Comparison of ENCODE assay signal across 14 mouse cellular contexts in genomic region chr14:31171386-31171785, GRCm38 (mm10). TPM values are rescaled to one million over a fixed set of nuclear protein-coding genes. Genes with fewer than 3 reads are reported as not detected.
DNase-seq lines count a peak whose midpoint lies in the region; ATAC-seq and TF ChIP-seq lines count a peak whose summit lies in the region.
"Had no signal": no experiment of that assay in that cellular context is flagged by ENCODE, and none has a peak within 500 bp of the region (broad histone marks: within the 10 kb centered on the region; RNA-seq: fewer than 3 reads in every experiment).

No protein-coding gene starts in this region.

- H3K9ac ChIP-seq in midbrain, embryonic 14.5 days (replicated peaks; ENCODE audit: low read length) = no peak overlapping the region
- no peak overlapping the region for H3K9ac ChIP-seq in midbrain, postnatal 0 days (replicated peaks; ENCODE audit: low read length, poor library complexity, severe bottlenecking)
- no peak overlapping the region for H3K9ac ChIP-seq in neural tube, embryonic 15.5 days (replicated peaks)
- H3K9ac ChIP-seq: kidney, embryonic 15.5 days; limb, embryonic 15.5 days; lung, embryonic 14.5 days had no signal

- no peaks in the 10 kb centered on the region for H3K27me3 ChIP-seq in midbrain, embryonic 14.5 days (ENCODE audit: control insufficient read depth, insufficient read depth, low read length)
- no peaks in the 10 kb centered on the region for H3K27me3 ChIP-seq in midbrain, postnatal 0 days (ENCODE audit: insufficient read depth, low read length)
- H3K27me3 ChIP-seq in myocyte (ENCODE audit: control insufficient read depth, insufficient read depth, insufficient read length) = no peaks in the 10 kb centered on the region
- H3K27me3 ChIP-seq in neural tube, embryonic 15.5 days (replicated peaks) = no peaks in the 10 kb centered on the region
- H3K27me3 ChIP-seq: kidney, embryonic 15.5 days; limb, embryonic 15.5 days; Patski had no signal

- peak; percentile 25 for TF ChIP-seq POLR2A in myocyte (IDR thresholded peaks at IDR 0.05; ENCODE audit: insufficient read length, low read depth)

- H3K27ac ChIP-seq in gastrocnemius, adult 2 months = peak overlapping the region; percentile 20; the same call in 1 of the 2 replicates
- no peak overlapping the region for H3K27ac ChIP-seq in midbrain, embryonic 14.5 days (replicated peaks; ENCODE audit: low read depth, low read length)
- no peak overlapping the region for H3K27ac ChIP-seq in midbrain, postnatal 0 days (ENCODE audit: low read depth, low read length)
- no peak overlapping the region for H3K27ac ChIP-seq in neural tube, embryonic 15.5 days (replicated peaks)
- H3K27ac ChIP-seq: kidney, embryonic 15.5 days; limb, embryonic 15.5 days had no signal

- H3K79me2 ChIP-seq in myocyte (ENCODE audit: control insufficient read depth, insufficient read depth) = no peaks in the 10 kb centered on the region

- no peak overlapping the region for H3K4me3 ChIP-seq in gastrocnemius, adult 2 months
- no peak overlapping the region for H3K4me3 ChIP-seq in midbrain, embryonic 14.5 days (replicated peaks; ENCODE audit: low read depth, low read length)
- H3K4me3 ChIP-seq in midbrain, postnatal 0 days (ENCODE audit: low read depth, low read length) = no peak overlapping the region
- H3K4me3 ChIP-seq in myocyte = no peak overlapping the region
- H3K4me3 ChIP-seq in neural tube, embryonic 15.5 days (replicated peaks) = no peak overlapping the region
- H3K4me3 ChIP-seq: kidney, embryonic 15.5 days; limb, embryonic 15.5 days had no signal

- H3K36me3 ChIP-seq in midbrain, embryonic 14.5 days (ENCODE audit: control insufficient read depth, insufficient read depth, low read length) = peaks cover 65% of the 10 kb centered on the region
- peaks cover 59% of the 10 kb centered on the region for H3K36me3 ChIP-seq in midbrain, postnatal 0 days (ENCODE audit: insufficient read depth, low read length)
- H3K36me3 ChIP-seq in myocyte (ENCODE audit: control insufficient read depth, insufficient read depth) = peaks cover 48% of the 10 kb centered on the region
- H3K36me3 ChIP-seq in neural tube, embryonic 15.5 days = peaks cover 62% of the 10 kb centered on the region

- H3K9me3 ChIP-seq in midbrain, embryonic 14.5 days (ENCODE audit: control insufficient read depth, low read length) = no peaks in the 10 kb centered on the region
- no peaks in the 10 kb centered on the region for H3K9me3 ChIP-seq in midbrain, postnatal 0 days (ENCODE audit: low read length)
- no peaks in the 10 kb centered on the region for H3K9me3 ChIP-seq in neural tube, embryonic 15.5 days (replicated peaks)
- H3K9me3 ChIP-seq: kidney, embryonic 15.5 days; limb, embryonic 15.5 days had no signal

- no peaks in the 10 kb centered on the region for H3K4me1 ChIP-seq in midbrain, embryonic 14.5 days (ENCODE audit: control insufficient read depth, insufficient read depth, low read length)
- no peaks in the 10 kb centered on the region for H3K4me1 ChIP-seq in midbrain, postnatal 0 days (ENCODE audit: insufficient read depth, low read length)
- H3K4me1 ChIP-seq in neural tube, embryonic 15.5 days = 0 out of 2 replicates have a peak, but pooled peaks cover 5% of the 10 kb centered on the region

- H3K4me2 ChIP-seq in midbrain, embryonic 14.5 days (ENCODE audit: low read length) = no peak overlapping the region
- no peak overlapping the region for H3K4me2 ChIP-seq in midbrain, postnatal 0 days (ENCODE audit: low read depth, low read length, poor library complexity, severe bottlenecking)
- H3K4me2 ChIP-seq in myocyte (ENCODE audit: low read depth) = no peak overlapping the region
- no peak overlapping the region for H3K4me2 ChIP-seq in neural tube, embryonic 15.5 days
- H3K4me2 ChIP-seq: kidney, embryonic 15.5 days; limb, embryonic 15.5 days; lung, embryonic 14.5 days had no signal

- intact Hi-C loops in gastrocnemius, adult 2 months (cut with DNase I) = no loop called here
- intact Hi-C loops in gastrocnemius, postnatal 36 days (cut with DNase I) = no loop called here

- no peak for DNase-seq in gastrocnemius, adult 2 months
- DNase-seq in gastrocnemius, postnatal 36 days = no peak
- DNase-seq in midbrain, embryonic 14.5 days = peak; percentile 14
- DNase-seq in midbrain, postnatal 0 days (ENCODE audit: low spot score) = no peak
- peak; percentile 76 for DNase-seq in cerebellum, adult 9-10 months
- DNase-seq: lung, embryonic 14.5 days; thymus, postnatal 4 days had no signal

- WGBS in midbrain, embryonic 14.5 days = 89% methylated on average over 11 of the region's 11 CpGs
- WGBS in midbrain, postnatal 0 days = 75% methylated on average over 11 of the region's 11 CpGs
- 84% methylated on average over 11 of the region's 11 CpGs for WGBS in neural tube, embryonic 15.5 days

- TF ChIP-seq CTCF in gastrocnemius, adult 2 months (IDR thresholded peaks at IDR 0.05) = no peak
- TF ChIP-seq CTCF in midbrain, postnatal 0 days (IDR thresholded peaks at IDR 0.05) = no peak

- no peak for ATAC-seq in midbrain, embryonic 14.5 days (ENCODE audit: low FRiP score, low TSS enrichment)
- ATAC-seq in midbrain, postnatal 0 days (ENCODE audit: low FRiP score) = no peak
- no peak for ATAC-seq in neural tube, embryonic 15.5 days (ENCODE audit: low FRiP score)
- ATAC-seq: Patski had no signal

- no peak overlapping the region for H3ac ChIP-seq in myocyte (ENCODE audit: control insufficient read depth, insufficient read length)

TF ChIP-seq in myocyte, 11 proteins besides CTCF, POLR2A, EP300 and RAD21:
- TF ChIP-seq TCF3 (IDR thresholded peaks at IDR 0.05; ENCODE audit: insufficient read length, low read depth) (no peak), MAX (IDR thresholded peaks at IDR 0.05; ENCODE audit: low read depth) (no peak), USF1 (IDR thresholded peaks at IDR 0.05; ENCODE audit: low read depth) (no peak), TCF12 (IDR thresholded peaks at IDR 0.05; ENCODE audit: insufficient read depth, poor library complexity, severe bottlenecking) (no peak), E2F4 (IDR thresholded peaks at IDR 0.05; ENCODE audit: insufficient read depth) (no peak), SRF (IDR thresholded peaks at IDR 0.05; ENCODE audit: control insufficient read depth, insufficient read length, low read depth) (no peak), REST (IDR thresholded peaks at IDR 0.05; ENCODE audit: insufficient read depth, insufficient read length) (no peak), MYOG (IDR thresholded peaks at IDR 0.05; ENCODE audit: control insufficient read depth in 1 of 3, insufficient read depth in 1 of 3, insufficient read length in 2 of 3, low read depth in 2 of 3) (no peak), CEBPB (IDR thresholded peaks at IDR 0.05; ENCODE audit: insufficient read depth, poor library complexity, severe bottlenecking) (no peak), POLR2AphosphoS2 (IDR thresholded peaks at IDR 0.05; ENCODE audit: insufficient read length, low read depth) (no peak), MYOD1 (IDR thresholded peaks at IDR 0.05; ENCODE audit: control insufficient read depth in 1 of 3, insufficient read length in 2 of 3, low read depth in 2 of 3) (no peak)

RNA-seq across cellular contexts. Expression of gene Stab1, which starts 2.9 kb away (rescaled TPM):
- total RNA-seq in gastrocnemius, adult 2 months (2021) = 10 to 100 TPM; 14.0 to 16.5 TPM
- total RNA-seq in gastrocnemius, postnatal 36 days (2021) = 10 to 100 TPM; 15.6 to 17.7 TPM
- 6.6 and 26.6 TPM in 2 replicates for polyA plus RNA-seq in midbrain, embryonic 14.5 days (2014; fragmentation: Nextera tagmentation; extraction: Ambion mirVana)
- total RNA-seq in midbrain, postnatal 0 days (2014; rRNA removed) = 25.5 and 31.4 TPM in 2 replicates
- 9.0 and 11.7 TPM in 2 replicates for polyA plus RNA-seq in midbrain, postnatal 0 days (2015; fragmentation: Nextera tagmentation; extraction: Ambion mirVana)
- 0.46 TPM for polyA plus RNA-seq in myocyte (2012; fragmentation: generic; extraction: Trizol)
- polyA plus RNA-seq in neural tube, embryonic 15.5 days (2015; fragmentation: Nextera tagmentation; extraction: Ambion mirVana) = 16.9 and 18.1 TPM in 2 replicates
- total RNA-seq: granulocyte monocyte progenitor cell, adult 5-6 weeks had no signal

RNA-seq across cellular contexts. Expression of gene Tnnc1, which starts 36.7 kb away (rescaled TPM):
- 1,000 to 10,000 TPM in 1 of 2 experiments, 100 to 1,000 TPM in 1; 386 to 1,185 TPM for total RNA-seq in gastrocnemius, adult 2 months (2021)
- total RNA-seq in gastrocnemius, postnatal 36 days (2021) = 100 to 1,000 TPM; 121 to 774 TPM
- polyA plus RNA-seq in midbrain, embryonic 14.5 days (2014; fragmentation: Nextera tagmentation; extraction: Ambion mirVana) = 2.1 and 2.6 TPM in 2 replicates
- total RNA-seq in midbrain, postnatal 0 days (2014; rRNA removed) = 1.9 and 7.4 TPM in 2 replicates
- polyA plus RNA-seq in midbrain, postnatal 0 days (2015; fragmentation: Nextera tagmentation; extraction: Ambion mirVana) = 4.6 and 4.8 TPM in 2 replicates
- polyA plus RNA-seq in myocyte (2012; fragmentation: generic; extraction: Trizol) = 7,028 TPM
- polyA plus RNA-seq in neural tube, embryonic 15.5 days (2015; fragmentation: Nextera tagmentation; extraction: Ambion mirVana) = 24.5 and 36.3 TPM in 2 replicates
- total RNA-seq: neutrophil, adult 5-6 weeks had no signal

RNA-seq across cellular contexts. Expression of gene Nt5dc2, which starts 40.5 kb away (rescaled TPM):
- total RNA-seq in gastrocnemius, adult 2 months (2021) = 1 to 10 TPM; 1.2 to 1.7 TPM
- 1 to 10 TPM; 2.2 to 2.4 TPM for total RNA-seq in gastrocnemius, postnatal 36 days (2021)
- 234 and 284 TPM in 2 replicates for polyA plus RNA-seq in midbrain, embryonic 14.5 days (2014; fragmentation: Nextera tagmentation; extraction: Ambion mirVana)
- total RNA-seq in midbrain, postnatal 0 days (2014; rRNA removed) = 132 and 171 TPM in 2 replicates
- polyA plus RNA-seq in midbrain, postnatal 0 days (2015; fragmentation: Nextera tagmentation; extraction: Ambion mirVana) = 132 and 144 TPM in 2 replicates
- 243 TPM for polyA plus RNA-seq in myocyte (2012; fragmentation: generic; extraction: Trizol)
- 226 and 228 TPM in 2 replicates for polyA plus RNA-seq in neural tube, embryonic 15.5 days (2015; fragmentation: Nextera tagmentation; extraction: Ambion mirVana)

RNA-seq across cellular contexts. Expression of gene Smim4, which starts 42.6 kb away (rescaled TPM):
- 10 to 100 TPM; 33.4 to 36.1 TPM for total RNA-seq in gastrocnemius, adult 2 months (2021)
- 10 to 100 TPM; 29.3 to 40.5 TPM for total RNA-seq in gastrocnemius, postnatal 36 days (2021)
- 64.8 and 77.7 TPM in 2 replicates for polyA plus RNA-seq in midbrain, embryonic 14.5 days (2014; fragmentation: Nextera tagmentation; extraction: Ambion mirVana)
- 3.2 and 4.3 TPM in 2 replicates for total RNA-seq in midbrain, postnatal 0 days (2014; rRNA removed)
- polyA plus RNA-seq in midbrain, postnatal 0 days (2015; fragmentation: Nextera tagmentation; extraction: Ambion mirVana) = 41.6 and 47.5 TPM in 2 replicates
- polyA plus RNA-seq in myocyte (2012; fragmentation: generic; extraction: Trizol) = 91.4 TPM
- 71.6 and 73.4 TPM in 2 replicates for polyA plus RNA-seq in neural tube, embryonic 15.5 days (2015; fragmentation: Nextera tagmentation; extraction: Ambion mirVana)

RNA-seq across cellular contexts. Expression of gene Nisch, which starts 45.4 kb away (rescaled TPM):
- 10 to 100 TPM; 60.8 to 70.3 TPM for total RNA-seq in gastrocnemius, adult 2 months (2021)
- total RNA-seq in gastrocnemius, postnatal 36 days (2021) = 10 to 100 TPM; 54.4 to 63.2 TPM
- polyA plus RNA-seq in midbrain, embryonic 14.5 days (2014; fragmentation: Nextera tagmentation; extraction: Ambion mirVana) = 280 and 343 TPM in 2 replicates
- total RNA-seq in midbrain, postnatal 0 days (2014; rRNA removed) = 391 and 398 TPM in 2 replicates
- polyA plus RNA-seq in midbrain, postnatal 0 days (2015; fragmentation: Nextera tagmentation; extraction: Ambion mirVana) = 261 and 274 TPM in 2 replicates
- 266 TPM for polyA plus RNA-seq in myocyte (2012; fragmentation: generic; extraction: Trizol)
- polyA plus RNA-seq in neural tube, embryonic 15.5 days (2015; fragmentation: Nextera tagmentation; extraction: Ambion mirVana) = 309 and 327 TPM in 2 replicates

Comparison
In these comparisons a context has a peak if more than half of its experiments do, and no peak if none do; other contexts are left out.
1. DNase-seq: peak in midbrain, embryonic 14.5 days (single experiment) and cerebellum, adult 9-10 months (single experiment); none in gastrocnemius, adult 2 months (single experiment), gastrocnemius, postnatal 36 days (0 of 2) and midbrain, postnatal 0 days (single experiment).
2. RNA of gene Tnnc1, which starts 36.7 kb away (polyA plus RNA-seq): 7,028 TPM in myocyte (single experiment); 24.5 to 36.3 TPM in neural tube, embryonic 15.5 days, 4.6 to 4.8 TPM in midbrain, postnatal 0 days and 2.1 to 2.6 TPM in midbrain, embryonic 14.5 days; every median in the first group is over 100 times any median in the second.